Mouse (Mus musculus): ENCODE measurements at regions not wholly inside any gene's neighbourhood (a gene's known extent, or its start where the extent isn't known, plus 50 kb on each side); places are given as distances from the start of the nearest gene placed in this dataset.
"Not testable (repeated sequence)": the region's sequence is repeated elsewhere in the genome, so short reads cannot be mapped to it uniquely, and the experiment has no call there.

DNA sequence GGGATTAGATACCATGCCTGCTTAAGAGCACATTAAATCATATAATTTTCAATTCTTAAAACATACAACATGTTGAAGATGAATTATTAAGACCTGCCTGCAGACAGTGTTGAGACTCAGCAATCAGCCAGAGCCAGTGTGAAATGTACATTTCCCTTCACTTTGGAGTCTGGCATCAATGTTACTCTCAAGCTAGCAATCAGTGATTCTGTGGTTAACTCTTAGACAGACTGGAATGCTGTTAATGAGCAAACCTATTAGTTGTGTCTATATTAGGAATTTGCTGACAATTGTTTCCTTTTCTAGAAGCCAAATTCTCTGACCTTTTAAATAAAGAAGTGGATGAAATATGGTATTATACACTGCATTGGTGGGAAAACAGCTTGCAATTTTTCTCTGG, 342.4 kb upstream of the Nectin3 start:
- no peak overlapping the region for H3K9ac ChIP-seq (replicated peaks; ENCODE audit: low read depth, low read length)
- no peak for ATAC-seq (ENCODE audit: low read depth)
- no peak overlapping the region for H3K4me3 ChIP-seq (ENCODE audit: low read depth, low read length)
- no peaks in the 10 kb centered on the region for H3K27me3 ChIP-seq (ENCODE audit: control insufficient read depth, insufficient read depth, low read length)
- no peak overlapping the region for H3K27ac ChIP-seq (ENCODE audit: low read depth, low read length)
- H3K4me2 ChIP-seq (ENCODE audit: low read depth, low read length) = no peak overlapping the region
- H3K4me1 ChIP-seq (ENCODE audit: control insufficient read depth, insufficient read depth, low read length) = no peaks in the 10 kb centered on the region
- no peaks in the 10 kb centered on the region for H3K9me3 ChIP-seq (ENCODE audit: control insufficient read depth, low read length)
- H3K36me3 ChIP-seq (ENCODE audit: control insufficient read depth, insufficient read depth, low read length) = no peaks in the 10 kb centered on the region

DNA sequence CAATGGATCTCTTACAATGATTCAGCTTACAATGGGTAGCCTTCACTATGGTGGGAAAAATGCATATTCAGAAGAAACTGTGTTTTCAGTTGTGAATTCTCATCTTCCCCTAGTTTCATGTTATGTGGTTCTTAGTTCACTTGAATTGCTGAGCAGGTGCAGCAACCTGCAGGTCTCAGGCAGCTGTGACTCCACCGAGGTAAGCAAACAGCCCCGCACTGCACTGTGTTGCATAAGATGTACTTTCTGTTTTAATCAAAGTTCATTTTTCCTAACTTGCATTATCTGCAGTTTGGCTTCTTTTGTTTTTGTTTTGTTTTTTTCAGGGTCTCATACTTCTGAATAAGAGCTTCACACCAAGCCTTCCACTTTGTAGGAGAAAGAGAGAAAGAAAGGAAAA, 326.8 kb upstream of the Nectin3 start:
- 93% methylated on average over 2 of the region's 2 CpGs for WGBS
- Histone ChIP-seq H3K4me3 (ENCODE audit: low read depth, low read length) (no peak overlapping the region), H3K4me1 (ENCODE audit: control insufficient read depth, insufficient read depth, low read length) (no peaks in the 10 kb centered on the region), H3K9ac (replicated peaks; ENCODE audit: low read depth, low read length) (no peak overlapping the region), H3K4me2 (ENCODE audit: low read depth, low read length) (no peak overlapping the region), H3K27me3 (ENCODE audit: control insufficient read depth, insufficient read depth, low read length) (no peaks in the 10 kb centered on the region), H3K27ac (ENCODE audit: low read depth, low read length) (no peak overlapping the region), H3K36me3 (ENCODE audit: control insufficient read depth, insufficient read depth, low read length) (no peaks in the 10 kb centered on the region), H3K9me3 (ENCODE audit: control insufficient read depth, low read length) (no peaks in the 10 kb centered on the region)
- ATAC-seq (ENCODE audit: low read depth) = no peak

DNA sequence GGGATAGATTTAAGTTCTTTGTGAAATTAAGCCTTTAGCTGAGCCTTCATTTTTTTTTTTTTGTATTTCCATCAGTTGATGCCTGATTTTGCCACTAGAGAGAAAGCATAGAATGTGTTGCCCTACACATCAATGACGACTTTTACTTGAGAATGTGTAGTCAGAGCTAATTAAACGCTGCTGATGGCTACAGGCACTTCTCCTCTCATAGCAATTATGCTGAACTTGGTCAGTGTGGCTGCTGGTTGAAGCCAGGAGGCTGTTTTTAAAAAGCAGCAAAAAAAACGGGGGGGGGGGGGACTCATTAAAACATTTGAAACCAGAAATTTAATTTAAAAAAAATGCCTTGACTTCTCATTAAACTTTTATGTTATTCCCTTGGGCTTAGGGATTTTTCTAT, 324.4 kb upstream of the Nectin3 start:
- no peaks in the 10 kb centered on the region for H3K27me3 ChIP-seq (ENCODE audit: control insufficient read depth, insufficient read depth, low read length)
- H3K4me1 ChIP-seq (ENCODE audit: control insufficient read depth, insufficient read depth, low read length) = no peaks in the 10 kb centered on the region
- 63% methylated on average over 3 of the region's 3 CpGs for WGBS
- no peaks in the 10 kb centered on the region for H3K9me3 ChIP-seq (ENCODE audit: control insufficient read depth, low read length)
- H3K4me2 ChIP-seq (ENCODE audit: low read depth, low read length) = no peak overlapping the region
- no peak overlapping the region for H3K9ac ChIP-seq (replicated peaks; ENCODE audit: low read depth, low read length)
- no peak overlapping the region for H3K27ac ChIP-seq (ENCODE audit: low read depth, low read length)
- ATAC-seq (ENCODE audit: low read depth) = no peak
- no peaks in the 10 kb centered on the region for H3K36me3 ChIP-seq (ENCODE audit: control insufficient read depth, insufficient read depth, low read length)
- no peak overlapping the region for H3K4me3 ChIP-seq (ENCODE audit: low read depth, low read length)

DNA sequence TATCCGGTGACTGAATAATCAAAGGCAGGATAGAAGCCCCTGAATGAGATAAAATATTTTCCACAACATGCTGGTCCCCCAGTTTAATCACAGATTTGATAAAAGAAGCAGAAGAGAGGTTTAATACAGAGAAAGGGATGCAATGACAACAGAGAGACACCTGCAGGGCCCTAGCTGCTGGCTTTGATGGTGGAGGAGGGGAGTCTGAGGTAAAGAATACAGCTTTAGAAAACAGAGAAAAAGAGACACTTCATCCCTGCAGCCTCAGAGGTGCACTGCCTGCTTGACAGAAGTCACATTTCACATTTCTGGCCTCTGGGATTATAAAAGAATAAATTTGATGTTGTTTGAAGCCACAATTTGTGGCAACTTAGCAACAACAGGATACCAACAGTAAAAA, 319.9 kb upstream of the Nectin3 start:
- Histone ChIP-seq H3K36me3 (ENCODE audit: control insufficient read depth, insufficient read depth, low read length) (no peaks in the 10 kb centered on the region), H3K27me3 (ENCODE audit: control insufficient read depth, insufficient read depth, low read length) (no peaks in the 10 kb centered on the region), H3K4me2 (ENCODE audit: low read depth, low read length) (no peak overlapping the region), H3K4me1 (ENCODE audit: control insufficient read depth, insufficient read depth, low read length) (no peaks in the 10 kb centered on the region), H3K4me3 (ENCODE audit: low read depth, low read length) (no peak overlapping the region), H3K27ac (ENCODE audit: low read depth, low read length) (no peak overlapping the region), H3K9ac (replicated peaks; ENCODE audit: low read depth, low read length) (no peak overlapping the region), H3K9me3 (ENCODE audit: control insufficient read depth, low read length) (no peaks in the 10 kb centered on the region)
- ATAC-seq (ENCODE audit: low read depth) = no peak
- 93% methylated on average over 1 of the region's 1 CpGs for WGBS

DNA sequence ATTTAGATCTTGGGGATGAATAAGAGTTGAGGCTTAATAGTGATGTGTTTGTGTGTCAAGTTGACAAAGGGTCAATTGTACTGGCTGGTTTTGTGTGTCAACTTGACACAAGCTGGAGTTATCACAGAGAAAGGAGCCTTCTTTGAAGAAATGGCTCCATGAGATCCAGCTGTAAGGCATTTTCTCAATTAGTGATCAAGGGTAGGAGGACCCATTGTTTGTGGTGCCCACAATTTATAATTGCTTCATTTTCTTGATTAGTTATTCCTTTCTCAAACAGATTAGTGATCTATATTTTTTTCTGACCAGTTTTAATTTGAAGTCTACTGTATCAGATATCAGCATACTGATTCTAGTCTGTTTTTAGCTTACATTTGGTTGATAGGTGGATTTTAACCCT, 313.5 kb upstream of the Nectin3 start:
- not testable (repeated sequence) for H3K4me2 ChIP-seq (ENCODE audit: low read depth, low read length); H3K9ac ChIP-seq (replicated peaks; ENCODE audit: low read depth, low read length); H3K27ac ChIP-seq (ENCODE audit: low read depth, low read length); H3K4me3 ChIP-seq (ENCODE audit: low read depth, low read length); H3K9me3 ChIP-seq (ENCODE audit: control insufficient read depth, low read length); ATAC-seq (ENCODE audit: low read depth); H3K36me3 ChIP-seq (ENCODE audit: control insufficient read depth, insufficient read depth, low read length); H3K4me1 ChIP-seq (ENCODE audit: control insufficient read depth, insufficient read depth, low read length); H3K27me3 ChIP-seq (ENCODE audit: control insufficient read depth, insufficient read depth, low read length)

DNA sequence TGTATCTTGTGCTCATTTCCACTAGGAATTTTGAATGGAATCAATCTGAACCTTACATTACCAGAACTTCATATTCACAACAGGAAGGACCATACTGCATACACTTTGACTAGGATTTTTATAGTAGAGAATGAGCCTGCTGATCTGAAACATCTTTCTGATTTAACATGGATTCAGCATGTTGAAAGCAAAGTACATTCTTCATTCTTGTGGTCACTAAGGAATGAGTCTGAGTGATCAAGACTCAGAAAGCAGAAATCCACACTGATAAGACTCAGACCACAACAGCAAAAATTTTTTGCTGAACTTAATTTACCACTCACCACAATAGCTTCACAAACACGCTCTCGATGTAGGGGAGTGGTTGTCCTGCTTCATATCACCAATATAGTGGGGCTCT, 309.2 kb upstream of the Nectin3 start:
- Histone ChIP-seq H3K9ac (replicated peaks; ENCODE audit: low read depth, low read length) (no peak overlapping the region), H3K36me3 (ENCODE audit: control insufficient read depth, insufficient read depth, low read length) (no peaks in the 10 kb centered on the region), H3K27ac (ENCODE audit: low read depth, low read length) (no peak overlapping the region), H3K4me1 (ENCODE audit: control insufficient read depth, insufficient read depth, low read length) (no peaks in the 10 kb centered on the region), H3K4me3 (ENCODE audit: low read depth, low read length) (no peak overlapping the region), H3K27me3 (ENCODE audit: control insufficient read depth, insufficient read depth, low read length) (no peaks in the 10 kb centered on the region), H3K4me2 (ENCODE audit: low read depth, low read length) (no peak overlapping the region), H3K9me3 (ENCODE audit: control insufficient read depth, low read length) (no peaks in the 10 kb centered on the region)
- WGBS = 96% methylated on average over 2 of the region's 2 CpGs
- no peak for ATAC-seq (ENCODE audit: low read depth)

DNA sequence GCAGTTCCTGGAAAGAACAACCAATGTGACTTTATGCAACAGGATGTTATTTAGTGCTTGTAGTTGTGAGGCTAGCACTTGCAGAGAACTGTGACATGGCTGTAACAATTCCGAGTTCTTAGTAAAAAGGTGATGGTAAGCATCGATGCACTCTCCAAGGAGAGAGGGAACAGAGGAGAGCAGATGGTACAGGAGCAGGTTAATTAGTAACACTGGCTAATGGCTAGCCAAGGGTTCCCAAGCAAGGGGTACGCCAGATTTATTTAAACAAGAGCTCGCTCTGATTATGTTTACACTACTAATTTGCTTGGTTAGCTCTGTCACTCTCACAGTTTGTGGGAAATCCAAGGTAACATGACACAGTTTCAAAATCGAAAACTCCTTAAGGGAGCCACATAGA, 278.0 kb upstream of the Nectin3 start:
- H3K9ac ChIP-seq (replicated peaks; ENCODE audit: low read depth, low read length) = no peak overlapping the region
- no peaks in the 10 kb centered on the region for H3K36me3 ChIP-seq (ENCODE audit: control insufficient read depth, insufficient read depth, low read length)
- no peak overlapping the region for H3K4me2 ChIP-seq (ENCODE audit: low read depth, low read length)
- no peak overlapping the region for H3K27ac ChIP-seq (ENCODE audit: low read depth, low read length)
- no peaks in the 10 kb centered on the region for H3K4me1 ChIP-seq (ENCODE audit: control insufficient read depth, insufficient read depth, low read length)
- H3K9me3 ChIP-seq (ENCODE audit: control insufficient read depth, low read length) = no peaks in the 10 kb centered on the region
- H3K27me3 ChIP-seq (ENCODE audit: control insufficient read depth, insufficient read depth, low read length) = no peaks in the 10 kb centered on the region
- ATAC-seq (ENCODE audit: low read depth) = no peak
- H3K4me3 ChIP-seq (ENCODE audit: low read depth, low read length) = no peak overlapping the region
- 62% methylated on average over 5 of the region's 5 CpGs for WGBS

DNA sequence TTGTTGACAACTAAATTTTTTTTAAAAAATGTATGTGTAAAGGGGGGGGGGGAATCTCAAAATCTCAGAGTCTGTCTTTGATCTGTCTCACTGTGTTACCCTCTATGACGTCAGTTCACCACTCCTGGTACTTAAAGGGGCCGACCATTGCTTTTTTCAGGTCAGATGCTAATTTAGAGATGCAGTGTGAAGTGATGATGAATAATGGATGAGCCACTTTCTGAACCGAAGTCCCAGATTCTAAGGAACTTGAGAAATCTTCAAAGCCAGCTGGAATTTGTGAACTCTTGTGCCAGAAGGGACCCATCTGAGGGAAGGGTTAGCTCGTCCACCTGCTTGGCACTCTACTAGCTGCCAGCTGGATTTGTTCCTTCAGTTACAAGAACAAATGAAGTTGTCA, 271.1 kb upstream of the Nectin3 start:
- Histone ChIP-seq H3K4me1 (ENCODE audit: control insufficient read depth, insufficient read depth, low read length) (no peaks in the 10 kb centered on the region), H3K9me3 (ENCODE audit: control insufficient read depth, low read length) (no peaks in the 10 kb centered on the region), H3K4me2 (ENCODE audit: low read depth, low read length) (no peak overlapping the region), H3K27me3 (ENCODE audit: control insufficient read depth, insufficient read depth, low read length) (no peaks in the 10 kb centered on the region), H3K4me3 (ENCODE audit: low read depth, low read length) (no peak overlapping the region), H3K36me3 (ENCODE audit: control insufficient read depth, insufficient read depth, low read length) (no peaks in the 10 kb centered on the region), H3K9ac (replicated peaks; ENCODE audit: low read depth, low read length) (no peak overlapping the region), H3K27ac (ENCODE audit: low read depth, low read length) (no peak overlapping the region)
- WGBS = 39% methylated on average over 4 of the region's 4 CpGs
- ATAC-seq (ENCODE audit: low read depth) = no peak

DNA sequence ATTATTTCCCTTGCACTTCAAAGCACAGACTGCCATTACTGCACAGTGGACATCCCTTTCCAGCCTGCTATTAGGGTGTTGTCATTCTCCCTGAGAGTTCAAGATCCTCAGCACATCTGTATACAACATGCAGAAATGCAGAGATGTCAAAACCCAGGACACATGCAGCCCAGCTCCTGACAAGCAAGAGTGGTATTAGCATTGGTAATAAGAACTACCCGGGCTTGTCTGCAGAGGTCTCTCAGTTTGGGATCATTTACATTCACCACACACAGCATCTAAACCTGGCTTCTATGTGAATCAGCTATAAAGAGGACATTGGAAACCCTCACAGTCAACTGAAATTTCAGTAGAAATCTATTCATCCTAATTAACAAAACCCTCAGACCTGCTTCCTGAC, 270.1 kb upstream of the Nectin3 start:
- Histone ChIP-seq H3K9me3 (ENCODE audit: control insufficient read depth, low read length) (no peaks in the 10 kb centered on the region), H3K27ac (ENCODE audit: low read depth, low read length) (no peak overlapping the region), H3K9ac (replicated peaks; ENCODE audit: low read depth, low read length) (no peak overlapping the region), H3K27me3 (ENCODE audit: control insufficient read depth, insufficient read depth, low read length) (no peaks in the 10 kb centered on the region), H3K4me1 (ENCODE audit: control insufficient read depth, insufficient read depth, low read length) (no peaks in the 10 kb centered on the region), H3K36me3 (ENCODE audit: control insufficient read depth, insufficient read depth, low read length) (no peaks in the 10 kb centered on the region), H3K4me2 (ENCODE audit: low read depth, low read length) (no peak overlapping the region), H3K4me3 (ENCODE audit: low read depth, low read length) (no peak overlapping the region)
- no peak for ATAC-seq (ENCODE audit: low read depth)
- 49% methylated on average over 1 of the region's 1 CpGs for WGBS

DNA sequence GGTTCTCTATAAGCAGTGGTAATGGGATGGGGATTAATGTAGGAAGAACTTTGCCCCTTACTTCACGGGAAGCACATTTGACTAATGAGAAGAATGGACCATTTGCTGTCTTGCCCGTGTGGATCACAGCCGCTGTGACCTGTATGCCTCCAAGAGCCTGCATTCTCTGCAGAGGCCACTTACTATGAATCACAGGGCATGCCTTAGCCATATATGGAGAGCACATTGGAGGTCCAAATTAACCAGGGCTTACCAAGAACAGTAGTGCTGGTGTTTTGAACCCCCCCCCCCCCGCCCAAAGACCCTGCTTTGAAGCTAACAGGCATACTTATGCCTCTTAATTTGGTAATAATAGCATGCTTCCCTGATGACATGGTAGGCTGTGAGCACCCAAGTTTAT, 236.8 kb upstream of the Nectin3 start:
- H3K4me2 ChIP-seq (ENCODE audit: low read depth, low read length) = no peak overlapping the region
- 88% methylated on average over 4 of the region's 4 CpGs for WGBS
- no peak overlapping the region for H3K27ac ChIP-seq (ENCODE audit: low read depth, low read length)
- no peaks in the 10 kb centered on the region for H3K9me3 ChIP-seq (ENCODE audit: control insufficient read depth, low read length)
- H3K9ac ChIP-seq (replicated peaks; ENCODE audit: low read depth, low read length) = no peak overlapping the region
- H3K27me3 ChIP-seq (ENCODE audit: control insufficient read depth, insufficient read depth, low read length) = no peaks in the 10 kb centered on the region
- H3K4me3 ChIP-seq (ENCODE audit: low read depth, low read length) = no peak overlapping the region
- H3K4me1 ChIP-seq (ENCODE audit: control insufficient read depth, insufficient read depth, low read length) = no peaks in the 10 kb centered on the region
- no peaks in the 10 kb centered on the region for H3K36me3 ChIP-seq (ENCODE audit: control insufficient read depth, insufficient read depth, low read length)
- ATAC-seq (ENCODE audit: low read depth) = no peak
